Mouse (Mus musculus) kidney, postnatal 14 days (tissue): ENCODE results near the gene Lrrc2.

Source experiments
- DNase-seq: peaks from one replicate; pipeline ENCODE4 v3.0.0; 2022; ENCODE audit warnings: mixed read lengths

Gene Lrrc2

GRCm38 (mm10) chr9:110951397-110951796, at the start of gene Lrrc2:
Lrrc2 (plus strand) TSS chr9:110951545.
- no peak for DNase-seq

GRCm38 (mm10) chr9:110902271-110902670, 49.1 kb upstream of the Lrrc2 start:
- DNase-seq: no peak

- no peak for DNase-seq
Observed at GRCm38 (mm10) chr9:110907201-110907837, 44.0 kb upstream of the Lrrc2 start.

GRCm38 (mm10) chr9:110907838-110908630, 43.3 kb upstream of the Lrrc2 start:
- DNase-seq: no peak

GRCm38 (mm10) chr9:110908631-110909016, 42.7 kb upstream of the Lrrc2 start:
- no peak for DNase-seq

GRCm38 (mm10) chr9:110909371-110909967, 41.9 kb upstream of the Lrrc2 start:
- DNase-seq: no peak

GRCm38 (mm10) chr9:110914631-110915236, 36.6 kb upstream of the Lrrc2 start:
- DNase-seq: no peak

GRCm38 (mm10) chr9:110915466-110915865, 35.9 kb upstream of the Lrrc2 start:
- no peak for DNase-seq

GRCm38 (mm10) chr9:110916786-110917185, 34.6 kb upstream of the Lrrc2 start, which contains the start of gene Fam240a:
Fam240a (minus strand) TSS chr9:110916861.
- DNase-seq: no peak

- peak; percentile 31 for DNase-seq
Observed at GRCm38 (mm10) chr9:110920665-110921419, 30.5 kb upstream of the Lrrc2 start.

GRCm38 (mm10) chr9:110922759-110923158, 28.6 kb upstream of the Lrrc2 start:
- peak; percentile 73 for DNase-seq

GRCm38 (mm10) chr9:110931573-110931972, 19.8 kb upstream of the Lrrc2 start:
- DNase-seq: no peak

GRCm38 (mm10) chr9:110933850-110934437, 17.4 kb upstream of the Lrrc2 start:
- peak; percentile 29 for DNase-seq

- no peak for DNase-seq
Observed at GRCm38 (mm10) chr9:110935941-110936340, 15.4 kb upstream of the Lrrc2 start.

GRCm38 (mm10) chr9:110937506-110938490, 13.5 kb upstream of the Lrrc2 start:
- DNase-seq: peak; percentile 13

- no peak for DNase-seq
Observed at GRCm38 (mm10) chr9:110944265-110944664, 7.1 kb upstream of the Lrrc2 start.

GRCm38 (mm10) chr9:110945343-110945742, 6.0 kb upstream of the Lrrc2 start:
- DNase-seq: no peak

GRCm38 (mm10) chr9:110945926-110946325, 5.4 kb upstream of the Lrrc2 start, which contains the start of gene Tdgf1:
Tdgf1 (minus strand) TSS chr9:110946158.
- DNase-seq: no peak

GRCm38 (mm10) chr9:110946548-110947044, 4.7 kb upstream of the Lrrc2 start:
- DNase-seq: no peak

- no peak for DNase-seq
Observed at GRCm38 (mm10) chr9:110947261-110947661, 4.1 kb upstream of the Lrrc2 start.

- no peak for DNase-seq
Observed at GRCm38 (mm10) chr9:110947900-110948299, 3.4 kb upstream of the Lrrc2 start.
